Mouse (Mus musculus): Measurements from ENCODE around the gene Gm49416.

- no peak for TF ChIP-seq CTCF (IDR thresholded peaks at IDR 0.05)
- no peak for TF ChIP-seq EP300 (IDR thresholded peaks at IDR 0.05)
These were observed 5.1 kb upstream of the Gm49416 start, which contains the start of the genes Lbhd1 and Gm49403 for GRCm38 (mm10) chr19:8883616-8884015.

Measured in lung, postnatal 0 days (tissue).